In the genomic region with DNA sequence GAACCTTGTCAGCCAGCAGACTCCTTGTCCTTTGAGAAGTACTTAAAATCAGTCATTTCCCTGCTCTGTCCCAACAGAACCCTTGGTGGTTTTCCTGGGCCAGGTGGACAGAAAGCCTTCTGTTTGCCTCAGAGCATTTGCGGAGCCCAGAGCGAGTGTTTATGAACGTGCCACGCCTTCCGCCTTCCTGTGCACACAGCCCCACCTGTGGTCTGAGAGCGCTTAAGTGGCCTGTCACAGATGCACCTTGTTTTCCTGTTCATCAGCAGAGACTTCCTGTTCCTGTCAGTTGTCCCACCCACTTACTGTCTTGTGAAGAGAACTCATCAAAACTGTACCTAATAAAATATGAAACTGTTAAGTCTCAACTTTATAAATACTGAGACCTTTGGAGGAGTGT, we compare ENCODE assay signal across 12 mouse cellular contexts. TPM values are rescaled to one million over a fixed set of nuclear protein-coding genes. Genes with fewer than 3 reads are reported as not detected.
DNase-seq lines count a peak whose midpoint lies in the region; ATAC-seq and TF ChIP-seq lines count a peak whose summit lies in the region.
"Had no signal": no experiment of that assay in that cellular context is flagged by ENCODE, and none has a peak within 500 bp of the region (broad histone marks: within the 10 kb centered on the region; RNA-seq: fewer than 3 reads in every experiment).

No protein-coding gene starts in this region.

- TF ChIP-seq POLR2A in spleen, adult 2 months (IDR thresholded peaks at IDR 0.05; ENCODE audit: low read depth, low read length) = no peak

- intact Hi-C loops in left cerebral cortex, postnatal 4 days (cut with DNase I) = no loop called here

- no peaks in the 10 kb centered on the region for H3K27me3 ChIP-seq in E14TG2a.4 (ENCODE audit: insufficient read depth, low read length)
- H3K27me3 ChIP-seq in intestine, postnatal 0 days (replicated peaks; ENCODE audit: control insufficient read depth, insufficient read depth, low read length) = no peaks in the 10 kb centered on the region
- no peaks in the 10 kb centered on the region for H3K27me3 ChIP-seq in spleen, adult 2 months (ENCODE audit: control insufficient read depth, insufficient read depth, low read length)

- H3K27ac ChIP-seq in intestine, postnatal 0 days (ENCODE audit: low read depth, low read length) = 0 out of 2 replicates have a peak overlapping the region, but pooled peaks have one; percentile 3
- peak overlapping the region; percentile 68 for H3K27ac ChIP-seq in spleen, adult 2 months (ENCODE audit: insufficient read depth, low read length)

- peak; percentile 48; the same call in 1 of the 2 replicates for ATAC-seq in intestine, postnatal 0 days
- ATAC-seq: midbrain, embryonic 16.5 days had no signal

- DNase-seq in B cell, adult 2 months = peak; percentile 79 to 83
- DNase-seq in spleen, adult 2 months (ENCODE audit: low read depth in 1 of 2, low spot score in 2 of 2) = peak; percentile 78 to 82
- no peak for DNase-seq in retina, postnatal 1 day
- DNase-seq in layer of hippocampus, adult 18-20 months (ENCODE audit: low spot score in 2 of 2) = no peak
- DNase-seq in left cerebral cortex, postnatal 4 days = no peak
- no peak for DNase-seq in urinary bladder, adult 18-20 months (ENCODE audit: low spot score in 2 of 2)
- DNase-seq: adrenal gland, postnatal 36 days; cerebellum, adult 9-11 months; lung, embryonic 14.5 days had no signal

- H3K9me3 ChIP-seq in E14TG2a.4 (ENCODE audit: low read length) = peaks cover 3% of the 10 kb centered on the region
- H3K9me3 ChIP-seq in intestine, postnatal 0 days (ENCODE audit: control insufficient read depth) = no peaks in the 10 kb centered on the region

- peak overlapping the region; percentile 11; the same call in 1 of the 2 replicates for H3K4me3 ChIP-seq in E14TG2a.4 (replicated peaks; ENCODE audit: low read length)
- no peak overlapping the region for H3K4me3 ChIP-seq in intestine, postnatal 0 days (ENCODE audit: low read depth, low read length)
- H3K4me3 ChIP-seq in spleen, adult 2 months (ENCODE audit: extremely low read depth, insufficient read depth, insufficient read length) = no peak overlapping the region

- WGBS in intestine, postnatal 0 days = 35% methylated on average over 6 of the region's 6 CpGs
- 13% methylated on average over 6 of the region's 6 CpGs for WGBS in spleen, adult 2 months

- H3K36me3 ChIP-seq in E14TG2a.4 (ENCODE audit: insufficient read depth, low read length) = peaks cover 99% of the 10 kb centered on the region
- H3K36me3 ChIP-seq in intestine, postnatal 0 days (ENCODE audit: control insufficient read depth, insufficient read depth) = peaks cover 74% of the 10 kb centered on the region
- peaks cover 51% of the 10 kb centered on the region for H3K36me3 ChIP-seq in spleen, adult 2 months (ENCODE audit: control insufficient read depth, insufficient read depth, low read length)

- TF ChIP-seq CTCF in E14TG2a.4 (conservative IDR thresholded peaks at IDR 0.05; ENCODE audit: low read length) = no peak
- peak; percentile 48 for TF ChIP-seq CTCF in intestine, postnatal 0 days (IDR thresholded peaks at IDR 0.05; ENCODE audit: low read depth)
- TF ChIP-seq CTCF in spleen, adult 2 months (IDR thresholded peaks at IDR 0.05; ENCODE audit: extremely low read depth, insufficient read depth, insufficient read length, insufficient replicate concordance) = no peak

- peaks cover 99% of the 10 kb centered on the region for H3K4me1 ChIP-seq in E14TG2a.4 (replicated peaks; ENCODE audit: low read depth, low read length)
- peaks cover 5% of the 10 kb centered on the region for H3K4me1 ChIP-seq in intestine, postnatal 0 days (replicated peaks; ENCODE audit: control insufficient read depth, insufficient read depth, low read length)
- H3K4me1 ChIP-seq in spleen, adult 2 months (ENCODE audit: control insufficient read depth, insufficient read depth, insufficient read length) = peaks cover 10% of the 10 kb centered on the region

- H3K9ac ChIP-seq in intestine, postnatal 0 days (ENCODE audit: low read depth, low read length) = no peak overlapping the region
- H3K9ac ChIP-seq: lung, embryonic 14.5 days had no signal

- H3K4me2 ChIP-seq in intestine, postnatal 0 days (replicated peaks; ENCODE audit: low read depth) = no peak overlapping the region
- H3K4me2 ChIP-seq: lung, embryonic 14.5 days had no signal

RNA-seq across cellular contexts. Expression of a gene that starts 16.2 kb away (rescaled TPM):
- 76.9 and 79.3 TPM in 2 replicates for polyA plus RNA-seq in intestine, postnatal 0 days (2015; fragmentation: Nextera tagmentation; extraction: Ambion mirVana)
- 75.2 and 111 TPM in 2 replicates for polyA plus RNA-seq in spleen, adult 2 months (2012; rRNA removed)
- 10 to 100 TPM; 58.1 to 59.5 TPM for total RNA-seq in layer of hippocampus, adult 18-20 months (2021)
- 10 to 100 TPM; 29.4 to 32.5 TPM for total RNA-seq in left cerebral cortex, postnatal 4 days (2021)

Comparison
In these comparisons a context has a peak if more than half of its experiments do, and no peak if none do; other contexts are left out.
1. DNase-seq: peak in B cell, adult 2 months (2 of 2) and spleen, adult 2 months (2 of 2); none in retina, postnatal 1 day (single experiment), layer of hippocampus, adult 18-20 months (0 of 2), left cerebral cortex, postnatal 4 days (single experiment) and urinary bladder, adult 18-20 months (0 of 2).